Mouse (Mus musculus): ENCODE measurements around the gene Olfr715b. TPM values are rescaled to one million over a fixed set of nuclear protein-coding genes. Genes with fewer than 3 reads are reported as not detected.
"Not testable (repeated sequence)": the region's sequence is repeated elsewhere in the genome, so short reads cannot be mapped to it uniquely, and the experiment has no call there.

The Olfr715b gene
- not detected in 2 replicates for polyA plus RNA-seq (2014; fragmentation: Nextera tagmentation; extraction: Ambion mirVana)

- H3K27ac ChIP-seq (replicated peaks; ENCODE audit: low read depth, low read length); ATAC-seq (ENCODE audit: low FRiP score, low TSS enrichment); H3K4me3 ChIP-seq (replicated peaks; ENCODE audit: low read depth, low read length); DNase-seq; H3K9ac ChIP-seq (replicated peaks; ENCODE audit: low read length); H3K4me1 ChIP-seq (ENCODE audit: control insufficient read depth, insufficient read depth, low read length); H3K27me3 ChIP-seq (ENCODE audit: control insufficient read depth, insufficient read depth, low read length); H3K36me3 ChIP-seq (ENCODE audit: control insufficient read depth, insufficient read depth, low read length); H3K4me2 ChIP-seq (ENCODE audit: low read length); H3K9me3 ChIP-seq (ENCODE audit: control insufficient read depth, low read length): not testable (repeated sequence)
- WGBS: 85% methylated on average over 1 of the region's 2 CpGs
These were observed at the start of gene Olfr715b for GRCm38 (mm10) chr7:107110269-107110668. Gene Olfr715b (minus strand): TSS chr7:107110369.

- not testable (repeated sequence) for ATAC-seq (ENCODE audit: low FRiP score, low TSS enrichment)
- WGBS: 77% methylated on average over 2 of the region's 2 CpGs
These were observed 27.9 kb upstream of the Olfr715b start, which contains the start of gene Olfr716 for GRCm38 (mm10) chr7:107138027-107138426. Gene Olfr716 (plus strand): TSS chr7:107138327.

GRCm38 (mm10) chr7:107130983-107131382 is 20.8 kb upstream of the Olfr715b start, which contains the start of gene Olfr715:
Gene Olfr715 (minus strand): TSS chr7:107131083.
- H3K4me3 ChIP-seq (replicated peaks; ENCODE audit: low read depth, low read length); H3K27ac ChIP-seq (replicated peaks; ENCODE audit: low read depth, low read length); DNase-seq; H3K36me3 ChIP-seq (ENCODE audit: control insufficient read depth, insufficient read depth, low read length); H3K9me3 ChIP-seq (ENCODE audit: control insufficient read depth, low read length); H3K9ac ChIP-seq (replicated peaks; ENCODE audit: low read length); H3K4me1 ChIP-seq (ENCODE audit: control insufficient read depth, insufficient read depth, low read length); H3K27me3 ChIP-seq (ENCODE audit: control insufficient read depth, insufficient read depth, low read length); H3K4me2 ChIP-seq (ENCODE audit: low read length); ATAC-seq (ENCODE audit: low FRiP score, low TSS enrichment): not testable (repeated sequence)
- 94% methylated on average over 2 of the region's 3 CpGs for WGBS

More at GRCm38 (mm10) chr7:107138027-107138426, 27.9 kb upstream of the Olfr715b start, which contains the start of gene Olfr716:
- not testable (repeated sequence) for H3K36me3 ChIP-seq (ENCODE audit: control insufficient read depth, insufficient read depth, low read length); H3K4me1 ChIP-seq (ENCODE audit: control insufficient read depth, insufficient read depth, low read length); H3K4me3 ChIP-seq (replicated peaks; ENCODE audit: low read depth, low read length); DNase-seq; H3K4me2 ChIP-seq (ENCODE audit: low read length); H3K27me3 ChIP-seq (ENCODE audit: control insufficient read depth, insufficient read depth, low read length); H3K27ac ChIP-seq (replicated peaks; ENCODE audit: low read depth, low read length); H3K9me3 ChIP-seq (ENCODE audit: control insufficient read depth, low read length); H3K9ac ChIP-seq (replicated peaks; ENCODE audit: low read length)

GRCm38 (mm10) chr7:107092920-107093319 is 17.2 kb downstream of the Olfr715b start, which contains the start of gene Olfr17:
Gene Olfr17 (plus strand): TSS chr7:107093220.
- DNase-seq: no peak
- Histone ChIP-seq H3K9me3 (ENCODE audit: control insufficient read depth, low read length) (no peaks in the 10 kb centered on the region), H3K36me3 (ENCODE audit: control insufficient read depth, insufficient read depth, low read length) (no peaks in the 10 kb centered on the region), H3K9ac (replicated peaks; ENCODE audit: low read length) (no peak within 1 kb of the TSS), H3K27me3 (ENCODE audit: control insufficient read depth, insufficient read depth, low read length) (no peaks in the 10 kb centered on the region), H3K4me3 (replicated peaks; ENCODE audit: low read depth, low read length) (no peak within 1 kb of the TSS), H3K27ac (replicated peaks; ENCODE audit: low read depth, low read length) (no peak within 1 kb of the TSS), H3K4me1 (ENCODE audit: control insufficient read depth, insufficient read depth, low read length) (no peaks in the 10 kb centered on the region), H3K4me2 (ENCODE audit: low read length) (no peak within 1 kb of the TSS)
- WGBS: 44% methylated on average over 1 of the region's 1 CpGs
- no peak for ATAC-seq (ENCODE audit: low FRiP score, low TSS enrichment)

GRCm38 (mm10) chr7:107070681-107071080 is 39.5 kb downstream of the Olfr715b start, which contains the start of gene Olfr714:
Gene Olfr714 (plus strand): TSS chr7:107070981.
- DNase-seq: no peak
- Histone ChIP-seq H3K4me2 (ENCODE audit: low read length) (no peak within 1 kb of the TSS), H3K27ac (replicated peaks; ENCODE audit: low read depth, low read length) (no peak within 1 kb of the TSS), H3K36me3 (ENCODE audit: control insufficient read depth, insufficient read depth, low read length) (no peaks in the 10 kb centered on the region), H3K4me1 (ENCODE audit: control insufficient read depth, insufficient read depth, low read length) (no peaks in the 10 kb centered on the region), H3K27me3 (ENCODE audit: control insufficient read depth, insufficient read depth, low read length) (no peaks in the 10 kb centered on the region), H3K9ac (replicated peaks; ENCODE audit: low read length) (no peak within 1 kb of the TSS), H3K4me3 (replicated peaks; ENCODE audit: low read depth, low read length) (no peak within 1 kb of the TSS), H3K9me3 (ENCODE audit: control insufficient read depth, low read length) (no peaks in the 10 kb centered on the region)
- WGBS: 90% methylated on average over 2 of the region's 2 CpGs
- no peak for ATAC-seq (ENCODE audit: low FRiP score, low TSS enrichment)

Other genes starting within 250 kb of the Olfr715b start
- not detected in 2 replicates for gene Olfr704, start 247.2 kb downstream of the Olfr715b start, polyA plus RNA-seq (2014; fragmentation: Nextera tagmentation; extraction: Ambion mirVana)
- gene Olfr705, start 233.5 kb downstream of the Olfr715b start, polyA plus RNA-seq (2014; fragmentation: Nextera tagmentation; extraction: Ambion mirVana): not detected in 2 replicates
- gene Olfr706, start 222.2 kb downstream of the Olfr715b start, polyA plus RNA-seq (2014; fragmentation: Nextera tagmentation; extraction: Ambion mirVana): not detected in 2 replicates
- gene Olfr707, start 209.1 kb downstream of the Olfr715b start, polyA plus RNA-seq (2014; fragmentation: Nextera tagmentation; extraction: Ambion mirVana): not detected in 2 replicates
- not detected in 2 replicates for gene Olfr1532-ps1, start 202.4 kb downstream of the Olfr715b start, polyA plus RNA-seq (2014; fragmentation: Nextera tagmentation; extraction: Ambion mirVana)
- gene Olfr709-ps1, start 178.2 kb downstream of the Olfr715b start, polyA plus RNA-seq (2014; fragmentation: Nextera tagmentation; extraction: Ambion mirVana): not detected in 2 replicates
- gene Olfr710, start 162.1 kb downstream of the Olfr715b start, polyA plus RNA-seq (2014; fragmentation: Nextera tagmentation; extraction: Ambion mirVana): not detected in 2 replicates
- gene Olfr6, start 146.4 kb downstream of the Olfr715b start, polyA plus RNA-seq (2014; fragmentation: Nextera tagmentation; extraction: Ambion mirVana): not detected in 2 replicates
- not detected in 2 replicates for gene Olfr711, start 134.9 kb downstream of the Olfr715b start, polyA plus RNA-seq (2014; fragmentation: Nextera tagmentation; extraction: Ambion mirVana)
- gene Olfr2, start 104.3 kb downstream of the Olfr715b start, polyA plus RNA-seq (2014; fragmentation: Nextera tagmentation; extraction: Ambion mirVana): not detected in 2 replicates
- gene Olfr713, start 79.2 kb downstream of the Olfr715b start, polyA plus RNA-seq (2014; fragmentation: Nextera tagmentation; extraction: Ambion mirVana): not detected in 2 replicates
- not detected in 2 replicates for gene Olfr714, start 39.4 kb downstream of the Olfr715b start, polyA plus RNA-seq (2014; fragmentation: Nextera tagmentation; extraction: Ambion mirVana)
- gene Olfr17, start 17.1 kb downstream of the Olfr715b start, polyA plus RNA-seq (2014; fragmentation: Nextera tagmentation; extraction: Ambion mirVana): not detected in 2 replicates
- gene Olfr715, start 20.7 kb upstream of the Olfr715b start, polyA plus RNA-seq (2014; fragmentation: Nextera tagmentation; extraction: Ambion mirVana): not detected in 2 replicates
- gene Olfr716, start 28.0 kb upstream of the Olfr715b start, polyA plus RNA-seq (2014; fragmentation: Nextera tagmentation; extraction: Ambion mirVana): not detected in 2 replicates
- gene Nlrp14, start 56.6 kb upstream of the Olfr715b start, polyA plus RNA-seq (2014; fragmentation: Nextera tagmentation; extraction: Ambion mirVana): not detected in 2 replicates
- not detected in 2 replicates for gene Rbmxl2, start 99.1 kb upstream of the Olfr715b start, polyA plus RNA-seq (2014; fragmentation: Nextera tagmentation; extraction: Ambion mirVana)